Mouse (Mus musculus) retina, postnatal 1 day (tissue): ENCODE results near the gene Kcnk5.

Experiments
- DNase-seq: peaks from one replicate; pipeline ENCODE4 v3.0.0-alpha.2; 2012

Gene Kcnk5

DNA sequence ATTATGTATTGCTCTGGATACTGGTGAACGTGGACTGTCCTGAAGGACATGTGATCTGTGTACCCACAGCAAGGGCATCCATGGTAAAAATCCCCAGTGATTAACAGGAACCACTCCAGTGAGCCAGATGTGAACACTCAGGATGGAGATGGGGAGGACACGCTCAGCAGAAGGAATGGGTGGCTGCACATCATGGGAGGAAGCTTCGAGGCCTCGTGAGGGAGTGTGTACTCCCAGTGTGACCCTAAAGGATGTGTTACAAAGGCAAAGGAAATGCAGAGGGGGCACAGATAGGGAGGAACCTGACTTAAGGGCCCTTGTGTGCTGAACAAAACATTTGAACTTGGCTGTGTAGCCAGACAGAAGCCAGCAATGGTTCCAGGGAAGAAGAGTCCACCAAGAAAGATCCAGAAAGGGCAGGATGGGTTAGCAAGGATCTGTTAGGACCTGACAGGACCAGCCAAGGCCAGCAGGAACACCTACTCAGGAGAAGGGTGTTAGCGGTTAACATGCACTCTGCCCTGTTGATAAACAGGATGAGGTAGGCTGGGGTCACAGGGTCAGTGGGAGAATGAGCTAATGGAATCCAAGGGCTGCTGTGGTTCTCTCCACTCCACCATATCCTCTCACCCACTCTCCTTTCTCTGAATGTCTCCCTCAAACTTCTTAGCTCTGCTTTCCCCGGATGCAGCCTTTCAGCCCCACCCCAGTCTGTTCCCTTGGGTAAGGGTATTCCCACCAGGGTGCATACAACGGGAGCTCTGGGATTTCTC is 68.2 kb downstream of the Kcnk5 start:
- no peak for DNase-seq

DNA sequence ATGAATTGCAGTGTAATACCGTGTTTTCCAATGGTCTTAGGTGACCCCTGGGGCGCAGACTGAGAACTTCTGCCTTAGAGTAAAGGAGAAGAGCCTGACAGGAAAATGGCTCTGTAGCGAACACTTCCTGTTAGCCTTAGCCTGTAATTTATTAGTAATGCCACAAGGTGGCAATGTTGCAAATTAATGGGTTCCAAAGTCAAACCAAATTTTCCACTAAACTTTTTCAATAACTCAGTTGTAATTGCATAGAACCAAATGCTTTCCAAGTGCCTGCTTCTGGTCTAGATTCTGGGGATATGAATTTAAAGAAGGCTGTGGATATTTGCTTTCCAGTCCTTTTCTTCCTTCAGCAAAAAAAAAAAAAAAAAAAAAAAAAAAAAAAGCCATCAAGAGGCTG is 69.4 kb downstream of the Kcnk5 start:
- no peak for DNase-seq

DNA sequence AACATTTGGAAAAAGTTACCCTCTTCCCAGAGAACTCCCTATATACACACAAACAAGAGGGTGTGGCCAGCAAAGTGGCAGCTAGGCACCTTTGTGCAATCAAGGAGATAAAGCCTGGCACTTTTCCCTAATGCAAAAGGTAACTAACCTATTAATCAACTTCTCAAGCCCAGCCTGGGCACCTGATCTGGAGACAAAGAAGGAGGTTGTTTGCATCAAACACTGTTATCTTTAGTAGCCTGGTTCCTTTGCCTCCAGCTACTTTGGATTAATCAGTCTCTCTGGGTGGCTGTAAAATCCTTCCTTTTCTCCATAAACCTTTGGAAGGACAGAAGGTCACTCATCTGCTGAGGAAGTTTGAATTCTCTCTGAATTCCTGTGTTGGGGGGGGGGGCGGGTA is 70.7 kb downstream of the Kcnk5 start:
- no peak for DNase-seq

DNA sequence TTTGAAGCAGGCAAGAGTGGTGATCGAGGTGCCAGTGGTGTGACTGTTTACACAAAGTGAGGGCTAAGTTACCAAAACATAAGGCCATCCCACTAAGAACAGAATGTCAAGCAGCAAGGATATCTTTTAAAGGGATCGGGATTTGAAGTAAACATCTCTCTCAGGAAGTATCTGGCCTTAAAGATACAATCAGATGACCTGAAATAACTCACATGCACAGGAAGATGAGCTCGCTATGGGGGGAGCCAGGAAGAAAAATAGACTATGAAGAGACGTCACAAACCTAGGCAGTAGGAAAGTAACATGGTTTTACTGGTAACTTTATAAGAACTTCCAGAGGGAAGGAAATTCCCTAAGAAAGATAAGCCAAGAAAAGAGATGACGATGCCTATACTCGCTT is 75.3 kb downstream of the Kcnk5 start:
- no peak for DNase-seq

DNA sequence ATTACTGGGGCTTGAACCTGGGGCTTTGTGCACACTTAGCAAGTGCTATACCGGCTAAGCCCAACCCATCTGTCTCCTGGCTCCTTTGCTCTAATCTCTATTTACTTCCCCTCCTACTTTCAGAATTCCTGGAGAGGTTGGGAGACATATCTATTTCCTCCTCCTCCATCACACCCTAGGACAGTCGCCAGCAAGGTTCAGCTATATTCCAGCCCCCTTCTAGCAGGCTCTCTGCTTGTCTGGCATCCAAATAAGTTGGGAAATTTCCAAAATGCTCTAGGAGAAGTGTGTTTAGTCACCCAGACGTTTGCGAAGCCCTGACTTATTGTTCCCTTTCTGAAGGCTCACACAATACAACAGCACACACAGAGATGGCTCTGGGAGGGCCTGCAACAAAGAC is 78.4 kb downstream of the Kcnk5 start:
- no peak for DNase-seq

DNA sequence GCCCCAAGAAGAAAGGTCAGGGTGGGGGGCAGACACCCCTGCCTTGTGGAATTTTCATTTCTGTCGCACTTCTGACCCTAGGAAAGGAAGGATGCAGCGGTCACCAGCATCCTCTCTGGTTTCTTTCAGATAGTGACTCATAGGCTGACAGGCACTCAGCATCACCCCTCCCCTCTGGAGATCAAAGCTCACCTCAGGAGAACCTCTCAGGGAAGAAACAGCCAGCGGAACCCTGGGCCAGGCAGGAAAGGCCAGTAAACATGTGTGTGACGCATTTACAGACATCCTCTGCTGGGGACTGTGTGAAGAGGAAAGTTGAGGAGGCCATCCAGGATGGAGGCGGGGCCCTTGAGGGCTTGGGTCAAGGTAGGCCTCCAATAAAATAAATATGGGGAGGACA is 83.5 kb downstream of the Kcnk5 start:
- DNase-seq = no peak

DNA sequence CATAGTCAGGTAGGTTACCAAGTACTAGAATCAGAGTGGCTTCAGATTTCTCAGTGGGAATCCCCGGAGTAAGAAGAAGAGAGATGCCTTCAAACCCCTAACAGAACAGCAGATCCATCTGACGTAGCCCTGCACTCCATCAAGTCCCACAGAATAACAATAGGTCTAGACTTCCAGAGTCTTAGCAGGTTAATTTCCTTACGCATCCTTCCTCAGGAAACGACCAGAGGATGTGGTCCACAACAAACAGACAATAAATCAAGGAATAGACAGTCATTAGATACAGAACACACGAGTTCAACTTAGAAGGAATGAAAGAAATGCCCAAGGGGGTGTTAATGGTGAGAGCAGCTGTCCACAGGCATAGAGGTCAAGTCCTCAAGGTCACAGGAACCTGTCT is 86.7 kb downstream of the Kcnk5 start:
- no peak for DNase-seq

DNA sequence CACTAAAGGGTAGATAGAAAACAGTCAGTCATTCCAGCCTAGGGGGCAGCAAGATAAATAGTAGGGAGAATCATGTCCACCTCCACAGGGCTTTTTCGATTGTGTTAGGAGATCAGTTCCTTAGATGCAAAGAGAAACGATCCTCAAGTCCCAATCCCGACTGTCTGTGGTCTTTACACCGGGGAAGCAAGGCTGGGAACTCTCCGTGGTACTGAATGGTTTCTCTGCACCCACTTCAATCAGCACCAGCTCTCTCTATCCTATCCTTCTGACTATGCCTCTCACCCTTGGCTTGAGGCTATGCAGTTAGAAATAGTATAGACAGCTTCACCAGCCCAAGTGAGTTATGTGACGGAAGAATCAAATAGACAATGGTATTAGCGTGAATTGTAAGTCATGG is 88.1 kb downstream of the Kcnk5 start:
- DNase-seq = peak; percentile 58
